Mouse (Mus musculus) hindbrain, embryonic 12.5 days (tissue): ENCODE data around the gene H2afy2. TPM values are rescaled to one million over a fixed set of nuclear protein-coding genes. Genes with fewer than 3 reads are reported as not detected.

Experiments used
- ATAC-seq: fragments of 200-750 bp; cut with Nextera tagmentation; 2 replicates; pipeline ENCODE4 v1.8.0; 2017; ENCODE audit warnings: moderate TSS enrichment; ENCODE audit not compliant: low FRiP score
- H3K27ac ChIP-seq: fragments of 300-500 bp; sonication (generic); 2 replicates; pipeline ENCODE4 v1.5.1; 2016; ENCODE audit warnings: mild to moderate bottlenecking
- H3K27me3 ChIP-seq: fragments of 300-500 bp; sonication (generic); 2 replicates; pipeline ENCODE4 v1.6.1; 2016; ENCODE audit warnings: mild to moderate bottlenecking
- H3K36me3 ChIP-seq: fragments of 300-500 bp; sonication (generic); 2 replicates; pipeline ENCODE4 v1.6.1; 2016; ENCODE audit warnings: mild to moderate bottlenecking
- H3K4me1 ChIP-seq: fragments of 300-500 bp; sonication (generic); 2 replicates; pipeline ENCODE4 v1.6.1; 2016
- H3K4me2 ChIP-seq: fragments of 300-500 bp; sonication (generic); replicated peaks from 2 replicates; pipeline ENCODE4 v1.6.1; 2016; ENCODE audit warnings: mild to moderate bottlenecking
- H3K4me3 ChIP-seq: fragments of 300-500 bp; sonication (generic); 2 replicates; pipeline ENCODE4 v1.5.1; 2016; ENCODE audit warnings: mild to moderate bottlenecking
- H3K9ac ChIP-seq: fragments of 300-500 bp; sonication (generic); 2 replicates; pipeline ENCODE4 v1.6.1; 2016; ENCODE audit warnings: mild to moderate bottlenecking, moderate library complexity
- H3K9me3 ChIP-seq: fragments of 300-500 bp; sonication (generic); replicated peaks from 2 replicates; pipeline ENCODE4 v1.6.1; 2016; ENCODE audit warnings: mild to moderate bottlenecking
- WGBS: fragments of 180-500 bp; shearing (Covaris S2); methylation state at CpG from one replicate; pipeline ENCODE4 v1.1.7; 2016; 5-methylcytosine and 5-hydroxymethylcytosine counted together
- polyA plus RNA-seq: library from polyadenylated mRNA; unstranded; fragments of >200 nt; fragmentation: Nextera tagmentation; extraction: Ambion mirVana; gene quantifications from 2 replicates; pipeline ENCODE4 v1.2.1, GENCODE M21; 2016

The H2afy2 gene
- polyA plus RNA-seq, 1 experiment from 2014 or later, result 340 TPM

DNA sequence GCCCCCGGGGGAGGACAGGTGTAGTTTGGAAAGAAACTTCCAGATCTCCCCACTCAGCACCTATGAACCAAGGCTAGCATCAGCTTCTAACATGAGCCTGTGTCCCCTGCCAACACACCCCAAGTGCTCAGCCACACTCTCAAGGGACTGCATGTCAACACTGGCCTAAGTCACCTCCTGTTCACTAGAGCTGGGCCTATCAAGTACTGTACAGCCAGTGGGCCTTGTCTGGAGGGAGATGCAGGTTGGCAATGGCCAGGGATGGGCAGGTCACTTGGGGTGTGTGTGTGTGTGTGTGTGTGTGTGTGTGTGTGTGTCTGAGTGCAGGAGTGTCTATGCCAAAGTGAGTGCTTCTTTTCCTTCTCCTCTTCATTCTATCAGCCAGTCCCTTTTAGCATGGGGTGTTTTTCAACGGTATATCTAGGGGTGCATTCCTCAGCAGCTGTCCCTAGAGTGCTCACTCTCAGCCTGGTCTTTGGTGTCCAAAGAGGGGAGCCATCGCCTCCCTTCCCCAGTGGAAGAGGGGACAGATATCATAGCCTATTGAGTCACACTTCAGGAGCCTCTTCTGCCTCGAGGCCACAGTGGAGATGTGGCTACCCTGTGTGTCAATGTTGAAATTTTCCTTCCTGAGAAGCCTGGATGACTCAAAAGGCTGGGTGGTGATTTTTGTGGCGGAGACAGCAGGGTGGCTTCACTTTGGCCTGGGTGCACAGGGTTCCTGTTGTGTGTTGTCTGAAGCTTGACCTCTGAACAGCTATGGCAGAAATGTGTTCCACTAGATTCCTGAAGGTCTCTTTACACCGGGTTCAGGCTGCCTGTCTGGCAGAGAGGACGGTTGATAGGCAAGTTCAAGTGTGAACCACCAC is 67.7 kb downstream of the H2afy2 start:
- Histone ChIP-seq H3K36me3 (no peaks in the 10 kb centered on the region), H3K9me3 (no peaks in the 10 kb centered on the region), H3K4me2 (peak overlapping the region; percentile 80; the same call in 1 of the 2 replicates), H3K4me3 (peak overlapping the region; percentile 40; the same call in 1 of the 2 replicates), H3K27ac (no peak overlapping the region), H3K9ac (no peak overlapping the region), H3K27me3 (peaks cover 27% of the 10 kb centered on the region), H3K4me1 (peaks cover 11% of the 10 kb centered on the region)
- ATAC-seq, result no peak
- WGBS, result 74% methylated on average over 7 of the region's 7 CpGs

DNA sequence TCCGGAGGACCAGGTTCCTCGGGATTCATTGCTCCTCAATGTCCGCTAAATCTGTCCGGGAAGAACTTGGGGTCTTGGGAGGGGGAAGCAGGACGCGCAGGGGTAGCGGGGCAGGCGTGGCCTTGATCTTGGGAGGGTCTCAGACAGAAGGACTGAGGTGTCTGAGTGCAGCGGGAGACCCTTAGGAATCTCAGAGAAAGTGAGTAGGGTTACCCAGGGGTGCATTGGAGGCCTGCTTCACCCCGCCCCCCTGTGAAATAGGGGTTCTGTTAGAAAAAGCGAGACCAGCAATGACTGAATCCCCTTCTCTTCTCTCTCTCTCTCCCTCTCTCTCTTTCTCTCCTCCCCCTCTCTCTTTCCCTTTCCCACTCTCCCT is 68.5 kb downstream of the H2afy2 start:
- H3K27me3 ChIP-seq, result peaks cover 27% of the 10 kb centered on the region
- no peaks in the 10 kb centered on the region for H3K36me3 ChIP-seq

DNA sequence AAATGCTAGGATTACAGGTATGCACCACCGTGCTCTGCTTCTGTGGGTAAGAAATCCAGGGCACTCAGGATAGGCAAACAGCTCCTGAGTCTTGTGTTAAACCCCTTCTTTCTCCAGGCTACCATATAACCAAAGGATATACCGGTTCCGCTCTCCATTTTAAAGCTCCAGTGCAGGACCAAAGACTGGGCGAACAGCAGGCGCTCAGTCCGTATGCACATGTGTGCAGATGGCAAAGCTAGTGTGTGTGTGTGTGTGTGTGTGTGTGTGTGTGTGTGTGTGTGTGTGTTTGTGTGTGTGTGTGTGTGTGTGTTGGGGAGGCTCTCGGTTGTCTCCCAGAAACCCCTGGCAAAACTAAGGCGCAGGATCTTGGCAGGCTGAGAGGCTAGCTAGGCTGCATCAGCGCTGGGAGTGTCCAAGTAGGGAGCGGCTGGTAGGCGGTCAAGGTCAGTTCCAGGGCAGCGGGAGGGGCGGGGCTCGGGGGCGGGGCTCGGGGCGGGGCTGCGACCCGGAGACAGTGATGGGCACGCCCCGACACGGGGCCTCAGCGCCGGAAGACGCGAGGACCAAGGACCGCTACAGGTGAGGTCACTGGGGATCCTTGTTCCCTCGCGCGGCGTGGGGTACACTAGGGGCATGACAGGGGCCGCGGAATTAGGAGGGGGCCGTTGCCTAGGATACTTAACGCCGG is 69.0 kb downstream of the H2afy2 start, which contains the start of gene Aifm2:
Aifm2 (plus strand) TSS at position 493 of the 691 bp plus-strand sequence.
- no peaks in the 10 kb centered on the region for H3K36me3 ChIP-seq
- H3K4me1 ChIP-seq, result peaks cover 11% of the 10 kb centered on the region
- H3K4me2 ChIP-seq, result peak within 1 kb of the TSS; percentile 80
- peak within 1 kb of the TSS; percentile 40 for H3K4me3 ChIP-seq
- peak within 1 kb of the TSS; percentile 39 for H3K9ac ChIP-seq
- H3K27me3 ChIP-seq, result peaks cover 27% of the 10 kb centered on the region
- no peak within 1 kb of the TSS for H3K27ac ChIP-seq
- ATAC-seq, result peak; percentile 72
- WGBS, result 15% methylated on average over 32 of the region's 36 CpGs
- no peaks in the 10 kb centered on the region for H3K9me3 ChIP-seq

More for the DNA sequence above, 68.5 kb downstream of the H2afy2 start:
- 6% methylated on average over 11 of the region's 11 CpGs for WGBS
- Histone ChIP-seq H3K4me1 (peaks cover 11% of the 10 kb centered on the region), H3K4me2 (peak overlapping the region; percentile 80), H3K4me3 (peak overlapping the region; percentile 40), H3K9ac (peak overlapping the region; percentile 39), H3K9me3 (no peaks in the 10 kb centered on the region), H3K27ac (no peak overlapping the region)
- ATAC-seq, result peak; percentile 61; the same call in 1 of the 2 replicates

DNA sequence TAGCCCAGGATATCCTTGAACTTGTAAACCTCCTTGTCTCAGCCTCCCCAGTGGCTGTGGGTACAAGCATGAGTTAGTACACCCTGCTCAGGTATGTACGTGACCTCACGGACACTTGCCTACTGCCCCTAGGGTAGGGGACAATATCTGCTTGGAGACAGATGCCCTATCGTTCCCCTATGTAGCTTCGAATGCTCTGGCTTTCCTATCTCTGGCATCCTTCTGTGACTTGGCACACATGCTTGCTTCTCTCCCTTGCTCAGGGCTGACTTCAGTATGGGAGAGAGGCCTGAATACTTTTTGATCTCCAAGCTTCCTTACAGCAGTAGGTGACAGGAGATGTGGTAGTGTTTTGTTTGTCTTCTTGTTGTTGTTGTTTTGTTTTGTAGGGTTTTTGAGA is 69.8 kb downstream of the H2afy2 start:
- no peak overlapping the region for H3K9ac ChIP-seq
- H3K36me3 ChIP-seq, result no peaks in the 10 kb centered on the region
- H3K4me1 ChIP-seq, result peaks cover 11% of the 10 kb centered on the region
- ATAC-seq, result no peak
- H3K9me3 ChIP-seq, result no peaks in the 10 kb centered on the region
- WGBS, result 95% methylated on average over 4 of the region's 4 CpGs
- no peak overlapping the region for H3K4me2 ChIP-seq
- no peak overlapping the region for H3K27ac ChIP-seq
- no peak overlapping the region for H3K4me3 ChIP-seq
- peaks cover 27% of the 10 kb centered on the region for H3K27me3 ChIP-seq

DNA sequence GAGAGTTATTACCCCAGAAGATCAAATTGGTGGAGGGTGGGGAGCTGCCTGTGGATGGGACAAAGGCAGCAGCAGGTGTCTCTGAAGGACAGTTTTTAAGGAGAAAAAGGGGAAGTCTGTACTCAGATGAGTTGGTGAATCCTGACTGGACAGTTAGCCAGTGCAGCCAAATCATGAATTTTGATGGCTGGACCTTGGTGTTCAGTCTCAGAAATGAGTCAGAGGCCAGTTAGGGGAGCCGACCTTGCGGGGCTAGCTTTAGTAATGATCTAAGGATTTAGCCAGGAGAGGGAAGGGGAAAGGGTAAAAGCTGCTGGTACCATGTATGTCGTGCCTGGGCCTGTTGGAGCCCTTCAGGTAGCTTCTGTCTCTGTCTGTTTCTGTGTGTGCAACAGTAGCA is 70.3 kb downstream of the H2afy2 start:
- no peaks in the 10 kb centered on the region for H3K36me3 ChIP-seq
- no peak overlapping the region for H3K27ac ChIP-seq
- H3K9ac ChIP-seq, result no peak overlapping the region
- no peak for ATAC-seq
- no peak overlapping the region for H3K4me2 ChIP-seq
- H3K4me1 ChIP-seq, result peaks cover 11% of the 10 kb centered on the region
- WGBS, result 72% methylated on average over 3 of the region's 3 CpGs
- no peaks in the 10 kb centered on the region for H3K9me3 ChIP-seq
- H3K27me3 ChIP-seq, result peaks cover 27% of the 10 kb centered on the region
- no peak overlapping the region for H3K4me3 ChIP-seq

DNA sequence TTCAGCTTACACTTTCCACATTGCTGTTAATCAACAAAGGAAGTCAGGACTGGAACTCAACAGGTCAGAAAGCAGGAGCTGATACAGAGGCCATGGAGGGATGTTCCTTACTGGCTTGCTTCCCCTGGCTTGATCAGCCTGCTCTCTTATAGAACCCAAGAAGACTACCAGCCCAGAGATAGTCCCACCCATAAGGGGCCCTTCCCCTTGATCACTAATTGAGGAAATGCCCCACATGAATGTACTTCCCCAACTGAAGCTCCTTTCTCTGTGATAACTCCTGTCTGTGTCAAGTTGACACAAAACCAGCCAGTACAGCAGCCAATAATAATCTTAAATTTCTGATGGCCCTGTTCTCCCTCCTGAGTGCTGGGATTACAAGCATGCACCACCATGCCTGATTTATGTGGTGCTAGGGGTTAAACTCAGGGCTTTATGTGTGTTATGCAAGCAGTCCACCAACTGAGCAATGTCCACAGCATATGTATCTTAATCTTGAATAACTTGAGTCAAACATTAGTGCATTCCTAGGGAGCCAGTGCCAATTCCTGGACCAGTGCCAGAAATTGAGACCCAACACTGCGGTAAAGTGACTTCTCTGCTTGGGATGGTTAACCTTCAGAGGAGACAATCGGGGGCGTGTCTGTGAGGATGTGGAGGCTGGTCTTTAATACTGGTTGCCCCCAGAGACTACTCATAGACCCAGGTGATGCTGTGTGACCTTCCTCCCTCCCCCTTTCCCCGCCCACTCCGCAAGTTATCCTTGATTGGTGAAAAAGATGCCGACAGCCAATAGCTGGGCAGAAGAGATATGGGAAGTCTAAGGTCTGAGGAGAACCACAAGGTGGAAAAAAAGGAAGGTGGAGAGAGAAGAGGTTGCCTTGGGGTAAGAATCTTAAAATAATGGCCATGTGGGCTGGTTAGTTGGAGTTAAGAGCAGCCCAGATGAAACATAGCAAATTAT is 77.3 kb downstream of the H2afy2 start:
- no peak overlapping the region for H3K4me3 ChIP-seq
- H3K9ac ChIP-seq, result no peak overlapping the region
- ATAC-seq, result no peak
- H3K27ac ChIP-seq, result no peak overlapping the region
- H3K4me1 ChIP-seq, result no peaks in the 10 kb centered on the region
- H3K4me2 ChIP-seq, result no peak overlapping the region
- 72% methylated on average over 6 of the region's 6 CpGs for WGBS
- H3K27me3 ChIP-seq, result no peaks in the 10 kb centered on the region
- peaks cover 30% of the 10 kb centered on the region for H3K36me3 ChIP-seq
- H3K9me3 ChIP-seq, result no peaks in the 10 kb centered on the region

DNA sequence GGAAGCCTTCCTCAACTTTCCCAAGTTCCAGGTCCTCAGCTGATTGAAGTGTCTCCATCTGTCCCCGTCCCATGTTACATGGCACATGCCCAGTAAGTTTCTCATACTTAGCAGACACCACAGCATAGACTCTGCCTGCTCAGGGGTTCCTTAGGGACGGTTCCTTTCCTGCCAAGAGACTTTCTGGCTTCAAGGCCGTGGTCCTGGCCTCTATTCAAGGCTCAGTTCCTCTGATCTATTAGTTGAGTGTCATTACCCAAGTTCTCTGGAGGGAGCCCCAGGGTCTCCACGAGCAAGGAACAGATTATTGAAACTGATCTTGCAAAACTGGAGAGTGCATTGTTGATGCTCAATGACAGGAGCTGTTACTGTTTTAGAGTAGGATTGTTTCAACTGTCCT is 79.3 kb downstream of the H2afy2 start:
- no peak for ATAC-seq
- no peak overlapping the region for H3K4me2 ChIP-seq
- no peak overlapping the region for H3K27ac ChIP-seq
- H3K9ac ChIP-seq, result no peak overlapping the region
- H3K36me3 ChIP-seq, result peaks cover 39% of the 10 kb centered on the region
- H3K4me3 ChIP-seq, result no peak overlapping the region
- WGBS, result 86% methylated on average over 4 of the region's 4 CpGs
- no peaks in the 10 kb centered on the region for H3K27me3 ChIP-seq
- no peaks in the 10 kb centered on the region for H3K4me1 ChIP-seq
- no peaks in the 10 kb centered on the region for H3K9me3 ChIP-seq

DNA sequence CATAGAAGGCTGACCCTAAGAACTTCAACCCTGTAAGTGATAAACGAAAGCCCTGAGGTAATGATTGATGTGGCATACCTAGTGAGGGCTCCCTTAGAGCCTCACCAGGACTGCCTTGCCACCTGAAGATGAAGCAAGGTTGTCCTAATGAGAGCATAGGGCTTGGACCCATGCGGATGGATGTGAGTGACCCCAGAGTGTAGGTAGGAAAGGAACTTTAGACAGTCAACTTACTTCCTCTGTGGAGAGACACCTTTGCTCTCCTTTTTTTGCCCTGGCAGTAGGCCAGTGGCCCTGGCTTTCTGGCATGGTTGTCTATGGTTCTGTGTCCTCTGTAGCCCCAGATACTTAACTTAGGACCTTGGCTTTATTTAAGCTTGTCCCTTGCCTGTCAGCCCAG is 86.9 kb downstream of the H2afy2 start:
- WGBS, result 89% methylated on average over 2 of the region's 2 CpGs
- ATAC-seq, result no peak

DNA sequence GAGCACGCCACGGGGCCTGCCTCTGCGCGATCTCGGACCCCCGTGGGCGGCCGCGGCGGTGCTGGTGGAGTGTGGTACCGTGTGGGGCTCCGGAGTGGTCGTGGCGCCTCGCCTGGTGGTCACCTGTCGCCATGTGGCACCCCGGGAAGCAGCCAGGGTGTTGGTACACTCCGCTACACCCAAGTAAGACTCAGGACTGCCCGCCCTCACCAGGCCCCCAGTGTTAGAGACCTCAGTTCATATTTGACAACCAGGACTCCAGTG is 87.5 kb downstream of the H2afy2 start:
- no peak for ATAC-seq
- 12% methylated on average over 18 of the region's 19 CpGs for WGBS
- H3K36me3 ChIP-seq, result peaks cover 36% of the 10 kb centered on the region
- H3K9me3 ChIP-seq, result no peaks in the 10 kb centered on the region
- peak overlapping the region; percentile 100 for H3K4me2 ChIP-seq
- 0 out of 2 replicates have a peak, but pooled peaks cover 4% of the 10 kb centered on the region for H3K27me3 ChIP-seq
- no peak overlapping the region for H3K27ac ChIP-seq
- H3K4me1 ChIP-seq, result peaks cover 20% of the 10 kb centered on the region
- H3K9ac ChIP-seq, result peak overlapping the region; percentile 82
- H3K4me3 ChIP-seq, result peak overlapping the region; percentile 96

More for the DNA sequence above, 86.9 kb downstream of the H2afy2 start:
- no peaks in the 10 kb centered on the region for H3K9me3 ChIP-seq
- peaks cover 20% of the 10 kb centered on the region for H3K4me1 ChIP-seq
- H3K4me2 ChIP-seq, result peak overlapping the region; percentile 100
- no peak overlapping the region for H3K27ac ChIP-seq
- peak overlapping the region; percentile 96 for H3K4me3 ChIP-seq
- peaks cover 36% of the 10 kb centered on the region for H3K36me3 ChIP-seq
- peak overlapping the region; percentile 82 for H3K9ac ChIP-seq
- 0 out of 2 replicates have a peak, but pooled peaks cover 4% of the 10 kb centered on the region for H3K27me3 ChIP-seq

DNA sequence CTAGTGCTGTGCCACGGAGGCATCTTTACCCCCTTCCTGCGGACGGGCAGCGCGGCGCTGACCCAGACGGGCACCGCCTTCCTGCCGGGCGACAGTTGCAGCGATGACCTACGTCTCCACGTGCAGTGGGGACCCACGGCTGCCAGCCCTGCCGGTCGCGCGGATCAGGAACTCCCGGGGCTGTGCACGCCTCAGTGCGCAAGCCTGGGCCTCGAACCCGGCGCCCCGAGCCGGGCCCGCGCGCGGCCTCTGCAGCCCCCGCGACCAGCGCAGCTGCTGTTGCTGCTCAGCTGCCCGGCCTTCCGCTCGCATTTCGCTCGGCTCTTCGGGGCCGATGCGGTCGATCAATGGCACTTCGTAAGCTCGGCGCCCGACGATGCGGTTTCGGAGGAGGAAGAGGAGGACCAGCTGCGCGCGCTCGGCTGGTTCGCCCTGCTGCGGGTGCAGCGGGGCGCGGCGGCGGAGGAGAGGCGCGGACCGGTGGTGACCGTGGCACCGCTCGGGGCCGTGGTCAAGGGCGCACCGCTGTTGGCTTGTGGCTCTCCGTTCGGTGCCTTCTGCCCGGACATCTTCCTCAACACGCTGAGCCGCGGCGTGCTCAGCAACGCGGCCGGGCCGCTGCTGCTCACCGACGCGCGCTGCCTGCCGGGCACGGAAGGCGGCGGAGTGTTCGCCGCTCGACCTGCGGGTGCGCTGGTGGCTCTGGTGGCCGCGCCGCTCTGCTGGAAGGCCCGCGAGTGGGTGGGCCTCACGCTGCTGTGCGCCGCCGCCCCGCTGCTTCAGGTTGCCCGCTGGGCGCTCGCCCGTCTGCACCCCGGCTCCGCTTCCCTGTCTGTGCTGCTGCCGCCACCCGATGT is 88.0 kb downstream of the H2afy2 start:
- Histone ChIP-seq H3K9ac (peak overlapping the region; percentile 82), H3K27ac (peak overlapping the region; percentile 48), H3K36me3 (peaks cover 38% of the 10 kb centered on the region), H3K4me3 (peak overlapping the region; percentile 96), H3K9me3 (no peaks in the 10 kb centered on the region), H3K4me2 (peak overlapping the region; percentile 100), H3K27me3 (0 out of 2 replicates have a peak, but pooled peaks cover 4% of the 10 kb centered on the region), H3K4me1 (peaks cover 20% of the 10 kb centered on the region)
- WGBS, result under 1% methylated on average over 109 of the region's 111 CpGs
- peak; percentile 63; the same call in 1 of the 2 replicates for ATAC-seq
